Mouse (Mus musculus): ENCODE measurements around the gene Dnah8.

DNA sequence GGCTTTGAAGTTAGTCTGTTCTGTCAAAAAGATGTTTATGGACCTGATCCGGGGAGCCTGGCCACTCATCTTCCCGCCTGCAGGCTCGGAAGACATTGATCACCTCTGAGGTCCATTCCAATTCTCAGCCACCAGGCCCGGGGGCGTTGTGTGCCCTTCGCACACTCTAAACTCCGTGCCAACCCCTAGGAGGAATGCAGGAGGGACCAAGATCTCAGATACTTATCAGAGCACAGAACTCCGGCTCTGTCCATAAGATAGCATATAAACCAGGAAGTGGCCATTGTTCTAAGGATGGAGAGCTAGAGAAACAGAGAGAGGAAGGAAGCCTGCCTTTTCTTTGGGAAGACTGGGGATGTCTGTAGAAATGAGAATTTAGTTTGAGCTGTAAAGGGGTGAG is 259.4 kb downstream of the Dnah8 start:
- TF ChIP-seq CTCF (IDR thresholded peaks at IDR 0.05; ENCODE audit: borderline replicate concordance, extremely low read depth, insufficient read depth, insufficient read length) (no peak), POLR2A (IDR thresholded peaks at IDR 0.05; ENCODE audit: borderline replicate concordance, extremely low read depth, insufficient read depth, insufficient read length, poor library complexity, severe bottlenecking) (no peak)
